Mouse (Mus musculus) left cerebral cortex, postnatal 4 days (tissue): ENCODE results near the gene Itga10. TPM values are rescaled to one million over a fixed set of nuclear protein-coding genes. Genes with fewer than 3 reads are reported as not detected.
"Not testable (repeated sequence)": the region's sequence is repeated elsewhere in the genome, so short reads cannot be mapped to it uniquely, and the experiment has no call there.

Experiments used
- DNase-seq: peaks from one replicate; pipeline ENCODE4 v3.0.0-alpha.2; 2022
- intact Hi-C: fragments of 180-260 bp; cut with DNase I; formaldehyde crosslinking; loops from one replicate; pipeline ENCODE4 v1.15.1; 2025
- total RNA-seq, 2 experiments: library from RNA; stranded (reverse); gene quantifications; 2 replicates each; pipeline ENCODE4 v1.2.3; 2021

Gene Itga10
- total RNA-seq, 2 experiments from 2014 or later = 1.4 to 1.5 TPM

DNA sequence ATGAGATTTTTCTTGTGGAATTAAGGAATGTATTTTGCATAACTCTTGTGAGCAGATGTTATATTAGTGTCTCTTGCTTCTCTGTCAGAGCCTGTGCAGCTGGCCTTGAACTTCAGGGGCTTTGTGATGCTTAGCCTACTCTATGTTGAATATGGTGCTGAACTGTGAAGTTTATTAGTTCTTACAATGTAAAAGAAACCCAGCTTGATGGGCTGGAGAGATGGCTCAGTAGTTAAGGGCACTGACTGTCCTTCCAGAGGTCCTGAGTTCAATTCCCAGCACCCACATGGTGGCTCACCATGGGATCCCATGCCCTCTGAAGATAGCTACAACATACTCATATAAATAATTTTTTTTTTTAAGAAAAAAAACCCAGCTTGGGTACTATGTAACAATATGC, 13.3 kb upstream of the Itga10 start:
- no peak for DNase-seq
- intact Hi-C loops = loop anchor here (10.0 kb wide), 1 partner anchor 87 kb away; no protein-coding TSS in a partner anchor

- no peak for DNase-seq
- intact Hi-C loops = loop anchor here (10.0 kb wide), 1 partner anchor 89 kb away; no protein-coding TSS in a partner anchor
Observed at GRCm38 (mm10) chr3:96634015-96634414, 11.4 kb upstream of the Itga10 start.

DNA sequence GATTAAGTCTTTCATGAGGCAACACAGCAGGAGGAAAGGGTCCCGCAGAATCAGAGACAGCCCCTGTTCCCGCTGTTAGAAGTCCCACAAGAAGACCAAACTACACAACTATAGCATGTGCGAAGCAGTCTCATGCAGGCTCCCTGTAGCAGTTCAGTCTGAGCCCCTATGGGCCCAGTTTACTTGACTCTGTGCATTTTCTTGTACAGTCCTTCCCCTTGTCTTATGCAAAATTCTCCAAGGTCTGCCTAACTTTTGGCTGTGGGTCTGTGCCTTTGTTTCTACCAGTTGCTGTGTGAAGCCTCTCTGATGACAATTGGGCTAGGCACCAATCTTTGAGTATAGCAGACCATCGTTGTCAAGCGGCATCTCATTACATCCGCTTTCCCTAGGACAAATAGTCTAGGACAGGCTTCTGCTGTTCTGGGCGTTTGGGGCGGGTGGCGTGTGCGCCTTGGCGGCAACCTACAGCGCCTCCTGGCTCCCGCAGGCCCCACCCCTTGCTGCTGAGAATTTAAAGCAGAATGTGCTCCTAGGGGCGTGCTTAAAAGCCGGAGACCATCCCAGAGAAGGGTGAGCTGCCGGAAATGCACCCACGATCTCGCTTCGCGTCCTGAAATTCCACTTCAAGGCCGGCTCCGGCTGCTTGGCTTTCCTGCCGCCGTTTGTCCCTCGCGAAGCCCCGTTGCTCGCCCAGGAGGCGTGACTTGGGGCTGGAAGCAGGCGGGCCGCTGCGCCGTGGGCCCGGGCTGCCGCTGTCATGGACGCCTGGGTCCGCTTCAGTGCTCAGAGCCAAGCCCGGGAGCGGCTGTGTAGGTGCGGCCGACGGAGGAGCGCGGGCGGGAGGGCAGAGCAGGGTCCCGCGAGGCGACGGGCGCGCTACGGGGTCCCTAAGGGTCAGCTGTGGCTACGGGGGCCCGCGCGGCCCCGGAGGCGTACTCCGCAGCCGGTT, 10.2 kb upstream of the Itga10 start, which contains the start of the genes Pex11b and Gm42957:
Gene Pex11b (plus strand): TSS at position 449 of the 952 bp plus-strand sequence.
Gene Gm42957 (plus strand): TSS at position 547 of the 952 bp plus-strand sequence.
- DNase-seq = peak; percentile 82
- intact Hi-C loops = loop anchor here (5.0 to 10.0 kb wide), 2 partner anchors 33 to 90 kb away; partner anchors contain the start of gene Lix1l

GRCm38 (mm10) chr3:96635906-96636305, 9.5 kb upstream of the Itga10 start:
- intact Hi-C loops = loop anchor here (5.0 to 10.0 kb wide), 2 partner anchors 34 to 91 kb away; partner anchors contain the start of gene Lix1l

DNA sequence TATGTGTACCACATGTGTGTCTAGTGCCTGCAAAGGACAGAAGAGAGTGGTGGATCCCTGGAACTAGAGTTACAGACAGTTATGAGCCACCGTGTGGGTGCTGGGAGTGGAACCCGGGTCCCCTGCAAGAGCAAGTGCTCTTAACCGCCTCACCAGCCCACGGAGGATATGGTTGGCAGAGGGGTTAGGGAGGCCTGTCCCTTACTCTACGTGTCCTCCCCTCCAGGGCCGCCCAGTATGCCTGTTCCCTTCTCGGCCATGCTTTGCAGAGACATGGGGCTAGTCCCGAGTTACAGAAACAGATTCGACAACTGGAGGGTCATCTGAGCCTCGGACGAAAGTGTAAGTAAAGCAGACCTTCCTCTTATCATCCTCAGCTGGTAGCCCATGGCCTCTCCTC, 8.9 kb upstream of the Itga10 start:
- intact Hi-C loops = loop anchor here (5.0 to 10.0 kb wide), 2 partner anchors 34 to 92 kb away; partner anchors contain the start of gene Lix1l
- no peak for DNase-seq

More at GRCm38 (mm10) chr3:96635906-96636305, 9.5 kb upstream of the Itga10 start:
- no peak for DNase-seq

- intact Hi-C loops = loop anchor here (5.0 to 10.0 kb wide), 2 partner anchors 37 to 94 kb away; partner anchors contain the start of gene Lix1l
Observed at GRCm38 (mm10) chr3:96639219-96639618, 6.2 kb upstream of the Itga10 start.

GRCm38 (mm10) chr3:96647365-96647764, 2.0 kb downstream of the Itga10 start:
- no peak for DNase-seq
- intact Hi-C loops = no loop called here

More at GRCm38 (mm10) chr3:96639219-96639618, 6.2 kb upstream of the Itga10 start:
- peak; percentile 52 for DNase-seq

DNA sequence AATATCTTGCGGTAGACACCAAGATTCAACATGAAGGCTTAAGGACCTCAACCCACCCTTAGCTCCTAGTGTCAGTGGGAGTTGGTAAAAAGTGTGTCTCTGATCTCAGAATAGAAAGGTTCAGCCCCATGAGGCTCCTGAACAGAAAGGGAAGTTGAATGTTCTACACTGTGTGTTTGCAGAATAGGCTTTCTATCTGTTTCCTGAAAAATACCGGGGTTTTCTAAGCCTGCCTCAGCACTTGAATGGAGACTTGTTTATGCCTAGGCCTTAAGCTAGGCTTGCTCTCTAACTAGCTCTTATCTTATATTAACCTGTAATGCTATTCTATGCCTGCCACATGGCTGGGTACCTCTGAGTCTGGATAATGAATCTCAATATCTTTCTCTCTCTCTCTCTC, 15.5 kb downstream of the Itga10 start:
- intact Hi-C loops = no loop called here
- no peak for DNase-seq

GRCm38 (mm10) chr3:96662731-96663316, 17.4 kb downstream of the Itga10 start:
- intact Hi-C loops = no loop called here
- no peak for DNase-seq

- intact Hi-C loops = no loop called here
- DNase-seq = peak; percentile 87
Observed at GRCm38 (mm10) chr3:96663432-96664239, 18.3 kb downstream of the Itga10 start.

- intact Hi-C loops, DNase-seq: not testable (repeated sequence)
Observed at GRCm38 (mm10) chr3:96665732-96666363, 20.5 kb downstream of the Itga10 start.

- intact Hi-C loops = no loop called here
Observed at GRCm38 (mm10) chr3:96666916-96667315, 21.5 kb downstream of the Itga10 start.

GRCm38 (mm10) chr3:96667316-96667715, 21.9 kb downstream of the Itga10 start:
- DNase-seq = no peak
- intact Hi-C loops = no loop called here

More at GRCm38 (mm10) chr3:96666916-96667315, 21.5 kb downstream of the Itga10 start:
- DNase-seq = no peak

DNA sequence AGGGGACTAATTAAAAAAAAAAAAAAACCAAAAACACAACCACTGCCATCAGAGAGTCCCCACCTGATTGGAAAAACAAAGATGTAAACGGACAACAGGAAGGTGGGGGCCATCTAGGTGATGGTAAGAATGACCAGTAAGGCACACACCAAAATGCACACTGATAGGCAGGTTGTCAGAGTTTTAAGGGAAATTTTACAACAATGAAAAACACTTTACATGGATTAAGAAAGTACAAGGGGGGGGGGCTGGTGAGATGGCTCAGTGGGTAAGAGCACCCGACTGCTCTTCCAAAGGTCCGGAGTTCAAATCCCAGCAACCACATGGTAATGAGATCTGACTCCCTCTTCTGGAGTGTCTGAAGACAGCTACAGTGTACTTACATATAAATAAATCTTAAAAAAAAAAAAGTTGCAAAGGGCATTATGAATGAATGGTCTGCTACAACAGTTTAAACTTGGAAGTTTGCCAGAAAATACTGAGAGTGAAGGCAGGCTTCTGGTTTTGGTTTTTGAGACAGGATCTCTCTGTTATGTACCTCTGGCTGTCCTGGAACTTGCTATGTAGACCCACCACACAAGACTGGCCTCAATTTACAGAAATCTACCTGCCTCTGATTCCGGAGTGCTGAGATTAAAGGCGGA, 23.2 kb downstream of the Itga10 start:
- intact Hi-C loops = no loop called here

GRCm38 (mm10) chr3:96669727-96670468, 24.5 kb downstream of the Itga10 start, which contains the start of gene Ankrd35:
Ankrd35 (plus strand) TSS chr3:96670131.
- intact Hi-C loops = no loop called here
- peak; percentile 77 for DNase-seq

More for the DNA sequence above, 23.2 kb downstream of the Itga10 start:
- DNase-seq = no peak

DNA sequence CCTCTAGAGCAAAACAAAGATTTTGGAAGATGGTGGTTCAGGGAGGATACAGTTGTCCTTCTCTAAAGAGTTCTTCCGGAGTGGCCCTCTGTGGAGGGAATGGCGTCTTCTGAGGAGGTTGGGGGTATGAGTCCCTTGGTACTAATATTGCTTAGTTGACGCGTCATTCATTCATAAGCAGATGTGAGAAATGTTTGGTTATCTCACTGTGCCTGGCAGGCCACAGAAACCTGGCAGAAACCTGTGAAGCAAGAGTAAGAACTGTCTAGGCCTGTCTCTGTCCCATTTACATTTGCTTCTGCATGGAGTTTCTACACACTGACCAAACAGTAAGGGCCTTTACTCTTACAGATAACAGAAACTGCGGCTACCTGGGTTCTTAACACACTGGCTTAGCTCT, 26.1 kb downstream of the Itga10 start:
- intact Hi-C loops = no loop called here
- no peak for DNase-seq

- DNase-seq = no peak
- intact Hi-C loops = no loop called here
Observed at GRCm38 (mm10) chr3:96673514-96673913, 28.1 kb downstream of the Itga10 start.

GRCm38 (mm10) chr3:96674442-96674841, 29.1 kb downstream of the Itga10 start:
- DNase-seq = no peak
- intact Hi-C loops = no loop called here
